Mouse (Mus musculus): Measurements from ENCODE around the gene Syt5.

DNA sequence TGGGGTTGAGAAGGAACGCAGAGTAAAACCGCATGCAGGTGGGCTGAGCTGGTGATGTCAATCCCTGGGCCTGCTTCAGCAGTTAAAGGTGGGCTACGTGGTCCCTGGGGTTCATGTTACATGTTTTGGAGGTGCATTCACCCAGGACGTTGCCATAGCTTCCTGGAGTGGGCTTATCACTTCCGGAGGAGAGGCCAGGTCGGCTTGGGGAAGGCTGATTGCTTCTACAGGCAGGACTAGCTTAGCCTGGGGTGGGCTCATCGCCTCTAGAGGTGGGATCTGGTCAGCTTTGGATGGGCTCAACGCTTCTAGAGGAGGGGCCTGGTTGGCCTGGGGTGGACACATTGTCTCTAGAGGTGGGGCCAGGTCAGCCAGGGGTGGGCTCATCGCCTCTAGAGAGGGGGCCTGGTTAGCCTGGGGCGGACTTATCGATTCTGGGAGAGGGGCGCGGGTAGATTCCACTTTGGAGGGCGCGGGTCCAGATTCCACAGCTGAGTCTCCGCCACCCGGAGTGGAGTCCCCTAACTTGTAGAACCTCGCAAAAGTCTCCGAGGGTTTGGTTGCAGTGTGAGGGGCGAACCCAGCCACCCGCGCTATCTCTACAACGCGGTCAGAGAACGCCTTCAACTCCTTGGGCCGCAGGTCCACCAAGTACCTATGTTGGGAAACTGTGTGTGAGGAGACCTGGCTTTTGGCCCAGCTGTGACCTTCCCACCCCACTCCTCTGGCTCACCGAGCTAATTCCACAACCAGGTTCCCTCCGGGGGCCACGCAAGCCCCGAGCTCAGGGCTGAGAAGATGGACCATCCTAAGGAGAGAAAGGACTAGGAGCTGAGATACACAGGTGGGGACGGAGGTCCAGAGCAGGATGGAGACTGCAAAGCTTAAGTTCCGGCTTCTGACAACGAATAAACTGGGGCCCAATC is 23.9 kb downstream of the Syt5 start:
- no peak for TF ChIP-seq POLR2A (IDR thresholded peaks at IDR 0.05; ENCODE audit: extremely low read depth, insufficient read depth, low read length)
- no peak for TF ChIP-seq CTCF (IDR thresholded peaks at IDR 0.05; ENCODE audit: extremely low read depth, insufficient read depth, low read length)
